Mouse (Mus musculus) ES-CJ7 (cell line): ENCODE measurements at regions not wholly inside any gene's neighbourhood (a gene's known extent, or its start where the extent isn't known, plus 50 kb on each side); places are given as distances from the start of the nearest gene placed in this dataset.

ENCODE experiments used
- DNase-seq: peaks from one replicate; pipeline ENCODE4 v3.0.0; 2011; ENCODE audit warnings: low read depth, low spot score

- DNase-seq, result no peak
Observed at GRCm38 (mm10) chr15:14951246-14951645, 1777.3 kb upstream of the Cdh9 start.

GRCm38 (mm10) chr15:14982227-14982626 lies 1746.3 kb upstream of the Cdh9 start:
- no peak for DNase-seq

- DNase-seq, result peak; percentile 84
Observed at GRCm38 (mm10) chr15:15019352-15019751, 1709.2 kb upstream of the Cdh9 start.
